Mouse (Mus musculus) liver, postnatal 0 days (tissue): ENCODE data around the gene Tnni1. TPM values are rescaled to one million over a fixed set of nuclear protein-coding genes. Genes with fewer than 3 reads are reported as not detected.

Experiments
- ATAC-seq: fragments of 200-750 bp; cut with Nextera tagmentation; 2 replicates; pipeline ENCODE4 v1.8.0; 2017; ENCODE audit warnings: mild to moderate bottlenecking, moderate library complexity
- DNase-seq: peaks from one replicate; pipeline ENCODE4 v3.0.0-alpha.2; 2016
- H3K27ac ChIP-seq: fragments of 300-500 bp; sonication (generic); 2 replicates; pipeline ENCODE4 v1.5.1; 2014; ENCODE audit warnings: antibody characterized with exemption, moderate library complexity, mild to moderate bottlenecking, low read depth
- H3K27me3 ChIP-seq: fragments of 300-500 bp; sonication (generic); 2 replicates; pipeline ENCODE4 v1.6.1; 2014; ENCODE audit warnings: low read length, control low read depth, mixed read lengths; ENCODE audit not compliant: insufficient read depth
- H3K36me3 ChIP-seq: fragments of 300-500 bp; sonication (generic); replicated peaks from 2 replicates; pipeline ENCODE4 v1.6.1; 2014; ENCODE audit warnings: mild to moderate bottlenecking, control low read depth, low read length, moderate library complexity, mixed read lengths; ENCODE audit not compliant: insufficient read depth
- H3K4me1 ChIP-seq: fragments of 300-500 bp; sonication (generic); 2 replicates; pipeline ENCODE4 v1.6.1; 2014; ENCODE audit warnings: antibody characterized with exemption, mild to moderate bottlenecking, control low read depth; ENCODE audit not compliant: insufficient read depth
- H3K4me2 ChIP-seq: fragments of 300-500 bp; sonication (generic); 2 replicates; pipeline ENCODE4 v1.6.1; 2014; ENCODE audit warnings: low read depth, mild to moderate bottlenecking, low read length, moderate library complexity, mixed read lengths
- H3K4me3 ChIP-seq: fragments of 300-500 bp; sonication (generic); 2 replicates; pipeline ENCODE4 v1.5.1; 2014; ENCODE audit warnings: low read depth, low read length
- H3K9ac ChIP-seq: fragments of 300-500 bp; sonication (generic); replicated peaks from 2 replicates; pipeline ENCODE4 v1.6.1; 2014; ENCODE audit warnings: mild to moderate bottlenecking, moderate library complexity
- H3K9me3 ChIP-seq: fragments of 300-500 bp; sonication (generic); 2 replicates; pipeline ENCODE4 v1.6.1; 2016; ENCODE audit warnings: mild to moderate bottlenecking, control low read depth, low read length, mixed read lengths
- CTCF ChIP-seq: sonication (generic); IDR thresholded peaks from 2 replicates; pipeline ENCODE4 v1.5.1; 2016; ENCODE audit warnings: antibody characterized with exemption, low read depth
- EP300 ChIP-seq: IDR thresholded peaks from 2 replicates; pipeline ENCODE4 v1.6.1; 2016; ENCODE audit warnings: antibody characterized with exemption, low read depth, mild to moderate bottlenecking
- WGBS: fragments of 180-500 bp; shearing (Covaris S2); extraction: QIAGEN DNeasy Blood & Tissue Kit; methylation state at CpG from one replicate; pipeline ENCODE4 v1.1.7; 2014; ENCODE audit not compliant: insufficient replicate concordance; 5-methylcytosine and 5-hydroxymethylcytosine counted together
- polyA plus RNA-seq: library from polyadenylated mRNA; unstranded; fragments of >200 nt; fragmentation: Nextera tagmentation; extraction: Ambion mirVana; gene quantifications from 2 replicates; pipeline ENCODE4 v1.2.1, GENCODE M21; 2015

Gene Tnni1
- polyA plus RNA-seq, 1 experiment from 2014 or later: 1.2 TPM

GRCm38 (mm10) chr1:135858533-135858932 is 79.3 kb downstream of the Tnni1 start:
- 85% methylated on average over 7 of the region's 7 CpGs for WGBS
- no peak for TF ChIP-seq EP300
- TF ChIP-seq CTCF: no peak
- no peaks in the 10 kb centered on the region for H3K4me1 ChIP-seq
- no peaks in the 10 kb centered on the region for H3K36me3 ChIP-seq
- H3K9me3 ChIP-seq: no peaks in the 10 kb centered on the region
- H3K9ac ChIP-seq: no peak overlapping the region
- H3K27me3 ChIP-seq: no peaks in the 10 kb centered on the region
- no peak overlapping the region for H3K4me2 ChIP-seq
- no peak for ATAC-seq
- no peak overlapping the region for H3K27ac ChIP-seq
- no peak overlapping the region for H3K4me3 ChIP-seq
- no peak for DNase-seq

Other genes with a start within 250 kb of the Tnni1 start
- 0.92 and 0.94 TPM in 2 replicates for gene Nav1, start 172.1 kb upstream of the Tnni1 start, polyA plus RNA-seq
- gene Csrp1, start 59.4 kb upstream of the Tnni1 start, polyA plus RNA-seq: 23.5 and 25.9 TPM in 2 replicates
- 4.0 and 4.9 TPM in 2 replicates for gene Phlda3, start 13.3 kb upstream of the Tnni1 start, polyA plus RNA-seq
- gene Lad1, start 39.2 kb downstream of the Tnni1 start, polyA plus RNA-seq: 0.42 and 0.77 TPM in 2 replicates
- gene Tnnt2, start 56.9 kb downstream of the Tnni1 start, polyA plus RNA-seq: 3.2 and 3.6 TPM in 2 replicates
- 0.05 TPM in 1 of 2 replicates, not detected in the other for gene Pkp1, start 139.8 kb downstream of the Tnni1 start, polyA plus RNA-seq
- gene Igfn1, start 226.9 kb downstream of the Tnni1 start, polyA plus RNA-seq: not detected in 2 replicates
- 56.4 and 57.4 TPM in 2 replicates for gene Tmem9, start 228.7 kb downstream of the Tnni1 start, polyA plus RNA-seq